Mouse (Mus musculus) liver, embryonic 15.5 days (tissue): ENCODE results near the gene Cpsf6. TPM values are rescaled to one million over a fixed set of nuclear protein-coding genes. Genes with fewer than 3 reads are reported as not detected.
"Not testable (repeated sequence)": the region's sequence is repeated elsewhere in the genome, so short reads cannot be mapped to it uniquely, and the experiment has no call there.

Experiments
- ATAC-seq: fragments of 200-750 bp; cut with Nextera tagmentation; 2 replicates; pipeline ENCODE4 v1.8.0; 2017; ENCODE audit warnings: moderate number of reproducible peaks, mild to moderate bottlenecking, moderate library complexity; ENCODE audit not compliant: insufficient read depth
- H3K27ac ChIP-seq: fragments of 300-500 bp; sonication (generic); replicated peaks from 2 replicates; pipeline ENCODE4 v1.5.1; 2015; ENCODE audit warnings: mild to moderate bottlenecking, inconsistent platforms
- H3K27me3 ChIP-seq: fragments of 300-500 bp; sonication (generic); 2 replicates; pipeline ENCODE4 v1.6.1; 2015; ENCODE audit warnings: mild to moderate bottlenecking, inconsistent platforms
- H3K36me3 ChIP-seq: fragments of 300-500 bp; sonication (generic); replicated peaks from 2 replicates; pipeline ENCODE4 v1.6.1; 2015; ENCODE audit warnings: moderate library complexity, mild to moderate bottlenecking, inconsistent platforms
- H3K4me1 ChIP-seq: fragments of 300-500 bp; sonication (generic); replicated peaks from 2 replicates; pipeline ENCODE4 v1.6.1; 2015; ENCODE audit warnings: inconsistent platforms
- H3K4me2 ChIP-seq: fragments of 300-500 bp; sonication (generic); 2 replicates; pipeline ENCODE4 v1.6.1; 2015; ENCODE audit warnings: moderate library complexity, mild to moderate bottlenecking, inconsistent platforms
- H3K4me3 ChIP-seq: fragments of 300-500 bp; sonication (generic); replicated peaks from 2 replicates; pipeline ENCODE4 v1.5.1; 2015; ENCODE audit warnings: mild to moderate bottlenecking, inconsistent platforms
- H3K9ac ChIP-seq: fragments of 300-500 bp; sonication (generic); 2 replicates; pipeline ENCODE4 v1.6.1; 2015; ENCODE audit warnings: moderate library complexity, mild to moderate bottlenecking, inconsistent platforms
- H3K9me3 ChIP-seq: fragments of 300-500 bp; sonication (generic); replicated peaks from 2 replicates; pipeline ENCODE4 v1.6.1; 2016; ENCODE audit warnings: inconsistent platforms
- WGBS: fragments of 180-500 bp; shearing (Covaris S2); methylation state at CpG from one replicate; pipeline ENCODE4 v1.1.7; 2015; ENCODE audit warnings: mixed read lengths; ENCODE audit not compliant: insufficient replicate concordance; 5-methylcytosine and 5-hydroxymethylcytosine counted together
- polyA plus RNA-seq: library from polyadenylated mRNA; unstranded; fragments of >200 nt; fragmentation: Nextera tagmentation; extraction: Ambion mirVana; gene quantifications from 2 replicates; pipeline ENCODE4 v1.2.1, GENCODE M21; 2015

Cpsf6 gene
- polyA plus RNA-seq, 1 experiment from 2014 or later = 51.3 TPM

DNA sequence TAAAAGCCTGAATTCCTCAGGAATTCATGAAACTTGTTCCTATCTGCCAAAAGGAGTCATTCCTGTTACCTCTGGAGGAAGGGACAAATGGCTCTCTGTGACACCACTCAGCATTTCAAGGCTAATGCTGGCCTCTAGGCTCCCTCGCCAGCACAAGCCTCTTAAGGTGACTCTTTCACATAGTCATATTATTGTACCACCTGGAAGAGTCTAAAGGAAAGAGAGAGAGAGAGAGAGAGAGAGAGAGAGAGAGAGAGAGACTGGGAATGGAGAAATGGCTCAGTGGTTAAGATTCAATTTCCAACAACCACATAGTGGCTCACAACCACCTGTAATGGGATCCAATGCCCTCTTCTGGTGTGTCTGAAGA is 9.5 kb upstream of the Cpsf6 start:
- no peaks in the 10 kb centered on the region for H3K36me3 ChIP-seq
- H3K27me3 ChIP-seq = no peaks in the 10 kb centered on the region
- H3K4me3 ChIP-seq = no peak overlapping the region
- no peaks in the 10 kb centered on the region for H3K9me3 ChIP-seq
- H3K4me1 ChIP-seq = peaks cover 10% of the 10 kb centered on the region
- no peak overlapping the region for H3K4me2 ChIP-seq
- no peak overlapping the region for H3K27ac ChIP-seq
- H3K9ac ChIP-seq = no peak overlapping the region
- no peak for ATAC-seq
- WGBS = 78% methylated on average over 1 of the region's 1 CpGs

DNA sequence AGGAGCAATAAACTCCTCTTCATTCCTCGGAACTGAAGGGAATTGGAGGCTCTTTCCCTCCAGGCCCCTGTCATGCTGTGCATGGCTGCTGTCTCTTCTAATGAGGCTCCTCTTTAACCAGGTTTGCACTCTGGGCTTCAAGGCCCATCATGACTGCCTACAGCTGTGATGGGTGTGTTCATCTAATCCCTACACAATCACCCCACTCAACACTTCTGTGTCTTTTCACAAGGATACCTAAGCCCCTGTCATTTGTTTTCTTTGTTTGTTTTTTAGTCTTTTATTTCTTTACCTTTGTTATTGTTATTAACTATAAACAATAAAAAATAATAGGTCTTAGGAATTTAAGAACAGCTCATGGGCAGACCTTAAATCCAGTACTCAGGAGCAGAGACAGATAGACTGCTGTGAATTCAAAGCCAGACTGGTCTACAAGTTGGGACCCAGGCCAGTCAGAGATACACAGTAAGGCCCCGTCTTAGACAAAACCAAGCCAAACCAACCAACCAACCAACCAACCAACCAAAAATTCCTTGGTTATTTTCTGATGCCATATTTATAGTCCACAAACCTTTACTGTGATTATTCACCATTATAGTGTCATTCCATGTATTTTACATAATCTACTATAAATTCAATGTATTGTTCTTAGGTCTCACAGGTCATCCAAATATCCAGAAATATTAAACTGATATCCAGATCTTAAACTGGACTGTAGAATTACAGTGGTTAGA is 9.0 kb upstream of the Cpsf6 start:
- Histone ChIP-seq H3K4me2 (no peak overlapping the region), H3K36me3 (no peaks in the 10 kb centered on the region), H3K27ac (no peak overlapping the region), H3K27me3 (no peaks in the 10 kb centered on the region), H3K4me3 (no peak overlapping the region), H3K9me3 (no peaks in the 10 kb centered on the region), H3K4me1 (peaks cover 9% of the 10 kb centered on the region), H3K9ac (no peak overlapping the region)
- no peak for ATAC-seq
- 68% methylated on average over 2 of the region's 2 CpGs for WGBS

DNA sequence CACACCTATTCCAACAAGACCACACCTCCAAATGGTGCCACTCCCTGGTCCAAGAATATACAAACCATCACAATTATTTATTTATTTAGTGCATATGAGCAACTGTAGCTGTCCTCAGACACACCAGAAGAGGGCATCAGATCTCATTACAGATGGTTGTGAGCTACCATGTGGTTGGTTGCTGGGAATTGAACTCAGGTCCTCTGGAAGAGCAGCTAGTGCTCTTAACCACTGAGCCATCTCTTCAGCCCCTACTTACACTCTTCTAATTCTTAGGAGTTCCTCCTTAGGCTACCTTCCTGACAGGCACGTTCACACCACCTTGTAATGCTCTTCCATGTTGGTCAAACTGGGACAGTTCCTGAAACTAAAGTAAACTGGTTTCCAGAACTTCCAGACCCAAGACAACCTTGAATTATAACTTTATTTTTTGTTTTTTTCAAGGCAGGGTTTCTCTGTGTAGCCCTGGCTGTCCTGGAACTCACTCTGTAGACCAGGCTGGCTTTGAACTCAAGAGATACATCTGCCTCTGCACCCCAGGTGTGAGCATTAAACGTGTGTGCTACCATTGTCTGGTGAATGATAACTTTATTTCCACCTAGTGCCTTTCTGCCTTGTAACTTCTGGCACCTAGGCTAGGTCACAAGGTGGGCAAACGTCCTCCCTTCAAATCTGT is 8.3 kb upstream of the Cpsf6 start:
- H3K4me1 ChIP-seq, H3K4me2 ChIP-seq, H3K27me3 ChIP-seq, H3K9ac ChIP-seq, H3K4me3 ChIP-seq, H3K27ac ChIP-seq, H3K9me3 ChIP-seq, H3K36me3 ChIP-seq, ATAC-seq: not testable (repeated sequence)
- WGBS = 47% methylated on average over 3 of the region's 3 CpGs

DNA sequence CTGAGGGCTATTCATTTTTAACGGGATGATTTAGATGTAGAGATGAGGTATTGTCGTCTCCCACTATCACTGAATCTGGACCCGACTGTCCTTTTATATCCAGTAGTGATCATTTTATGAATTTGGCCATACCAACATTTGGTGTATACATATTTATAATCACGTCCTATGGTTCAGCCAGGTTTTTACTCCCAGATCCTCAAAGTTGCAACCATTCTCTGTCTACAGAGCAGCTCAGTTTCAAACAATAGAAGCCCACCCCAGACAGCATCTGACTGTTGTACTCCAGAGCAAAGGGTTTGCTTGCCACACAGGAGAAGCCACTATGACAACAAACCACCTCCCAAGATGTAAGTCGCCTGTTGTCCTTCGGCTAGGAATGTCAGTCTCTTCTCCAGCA is 7.2 kb upstream of the Cpsf6 start:
- no peak for ATAC-seq
- Histone ChIP-seq H3K9ac (no peak overlapping the region), H3K27me3 (no peaks in the 10 kb centered on the region), H3K4me1 (no peaks in the 10 kb centered on the region), H3K36me3 (no peaks in the 10 kb centered on the region), H3K4me2 (no peak overlapping the region), H3K27ac (no peak overlapping the region), H3K9me3 (no peaks in the 10 kb centered on the region), H3K4me3 (no peak overlapping the region)
- WGBS = 65% methylated on average over 6 of the region's 6 CpGs

DNA sequence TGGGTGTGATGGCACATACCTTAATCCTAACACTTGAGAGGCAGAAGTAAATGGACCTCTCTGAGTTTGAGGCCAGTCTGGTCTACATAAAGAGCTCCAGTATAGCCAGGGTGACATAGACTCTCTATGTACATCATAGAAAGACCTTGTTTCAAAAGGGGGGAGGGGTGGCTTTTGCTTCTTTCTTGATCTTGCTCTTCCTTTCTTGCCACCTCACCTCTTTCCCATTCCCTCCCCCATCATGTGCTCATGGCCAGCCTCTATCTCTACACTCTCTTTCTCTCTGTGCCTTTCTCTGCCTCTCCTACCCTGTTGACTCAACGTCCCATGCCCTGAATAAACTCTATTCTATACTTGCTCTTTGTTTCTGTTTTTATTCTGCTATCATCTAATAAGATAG is 6.4 kb upstream of the Cpsf6 start:
- H3K9me3 ChIP-seq = no peaks in the 10 kb centered on the region
- H3K4me3 ChIP-seq = no peak overlapping the region
- H3K9ac ChIP-seq = no peak overlapping the region
- WGBS = 81% methylated on average over 1 of the region's 1 CpGs
- no peak for ATAC-seq
- no peaks in the 10 kb centered on the region for H3K4me1 ChIP-seq
- H3K36me3 ChIP-seq = no peaks in the 10 kb centered on the region
- H3K4me2 ChIP-seq = no peak overlapping the region
- H3K27me3 ChIP-seq = no peaks in the 10 kb centered on the region
- no peak overlapping the region for H3K27ac ChIP-seq

DNA sequence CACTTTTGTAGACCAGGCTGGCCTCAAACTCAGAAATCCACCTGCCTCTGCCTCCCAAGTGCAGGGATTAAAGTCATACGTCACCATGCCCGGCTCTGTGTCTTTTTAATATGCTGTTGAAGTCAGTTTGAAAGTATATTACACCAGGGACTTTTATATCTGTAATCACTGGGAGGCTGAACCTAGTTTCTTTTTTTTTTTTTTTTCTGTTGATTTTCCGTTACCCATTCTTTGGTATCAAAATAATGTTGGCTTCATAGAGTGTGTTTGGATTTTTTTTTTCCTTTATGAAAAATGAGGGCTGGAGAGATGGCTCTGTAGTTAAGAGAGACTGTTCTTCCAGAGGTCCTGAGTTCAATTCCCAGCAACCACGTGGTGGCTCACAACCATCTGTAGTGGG is 5.6 kb upstream of the Cpsf6 start:
- Histone ChIP-seq H3K4me3 (no peak overlapping the region), H3K4me1 (no peaks in the 10 kb centered on the region), H3K36me3 (no peaks in the 10 kb centered on the region), H3K9ac (no peak overlapping the region), H3K9me3 (no peaks in the 10 kb centered on the region), H3K27me3 (no peaks in the 10 kb centered on the region), H3K4me2 (no peak overlapping the region), H3K27ac (no peak overlapping the region)
- ATAC-seq = no peak
- WGBS = 55% methylated on average over 4 of the region's 4 CpGs

DNA sequence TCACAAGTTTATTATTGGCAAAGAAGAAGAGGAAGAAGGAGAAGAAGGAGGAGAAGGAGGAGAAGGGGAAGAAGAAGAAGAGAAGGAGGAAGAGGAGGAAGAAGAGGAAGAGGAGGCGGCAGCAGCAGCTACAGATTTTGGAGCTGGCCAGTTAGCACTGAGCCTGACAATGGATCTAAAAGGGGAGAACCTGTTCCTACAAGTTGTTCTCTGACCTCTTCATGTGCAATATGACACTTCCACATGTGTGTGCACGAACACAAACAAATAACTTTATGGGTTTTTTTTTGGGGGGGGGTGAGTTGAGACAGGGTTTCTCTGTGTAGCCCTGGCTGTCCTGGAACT is 5.2 kb upstream of the Cpsf6 start:
- WGBS = 48% methylated on average over 2 of the region's 2 CpGs
- H3K9me3 ChIP-seq = no peaks in the 10 kb centered on the region
- H3K4me3 ChIP-seq = no peak overlapping the region
- no peak overlapping the region for H3K4me2 ChIP-seq
- no peaks in the 10 kb centered on the region for H3K36me3 ChIP-seq
- ATAC-seq = no peak
- H3K27ac ChIP-seq = no peak overlapping the region
- H3K27me3 ChIP-seq = no peaks in the 10 kb centered on the region
- peaks cover 1% of the 10 kb centered on the region for H3K4me1 ChIP-seq
- no peak overlapping the region for H3K9ac ChIP-seq

DNA sequence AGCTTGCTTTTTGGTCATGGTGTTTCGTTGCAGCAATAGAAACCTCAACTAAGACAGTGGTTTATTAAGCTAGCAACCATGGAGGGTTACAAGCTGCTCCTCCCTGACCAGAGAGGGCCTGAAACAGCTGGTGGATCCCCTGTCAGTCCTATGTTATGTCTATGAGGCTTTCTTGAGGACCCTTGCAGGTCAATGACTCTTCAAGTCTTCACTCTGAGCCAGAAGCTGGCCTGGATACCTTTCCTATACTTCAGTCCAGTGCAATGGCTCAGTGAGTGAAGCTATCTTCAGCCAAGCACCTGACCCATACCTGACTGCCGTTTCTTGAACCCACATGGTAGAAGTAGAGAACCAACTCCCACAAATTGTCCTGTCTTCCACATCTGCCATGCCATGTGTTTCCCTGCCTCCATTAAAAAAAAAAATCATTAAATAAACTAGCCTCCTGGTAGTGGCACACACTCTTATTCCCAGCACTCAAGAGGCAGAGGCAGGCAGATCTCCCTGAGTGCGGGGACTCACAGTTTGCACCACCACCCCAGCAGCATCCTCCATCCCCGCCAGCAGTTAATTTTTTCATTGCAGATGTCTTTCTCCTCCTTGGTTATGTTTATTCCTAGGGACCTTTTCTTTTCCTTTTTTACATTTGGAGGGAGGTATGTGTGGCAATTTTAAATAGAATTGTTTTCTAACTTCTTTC is 4.7 kb upstream of the Cpsf6 start:
- Histone ChIP-seq H3K9ac (no peak overlapping the region), H3K4me2 (no peak overlapping the region), H3K27ac (no peak overlapping the region), H3K4me3 (no peak overlapping the region), H3K36me3 (no peaks in the 10 kb centered on the region), H3K4me1 (peaks cover 5% of the 10 kb centered on the region), H3K27me3 (no peaks in the 10 kb centered on the region), H3K9me3 (no peaks in the 10 kb centered on the region)
- 66% methylated on average over 4 of the region's 4 CpGs for WGBS
- no peak for ATAC-seq

DNA sequence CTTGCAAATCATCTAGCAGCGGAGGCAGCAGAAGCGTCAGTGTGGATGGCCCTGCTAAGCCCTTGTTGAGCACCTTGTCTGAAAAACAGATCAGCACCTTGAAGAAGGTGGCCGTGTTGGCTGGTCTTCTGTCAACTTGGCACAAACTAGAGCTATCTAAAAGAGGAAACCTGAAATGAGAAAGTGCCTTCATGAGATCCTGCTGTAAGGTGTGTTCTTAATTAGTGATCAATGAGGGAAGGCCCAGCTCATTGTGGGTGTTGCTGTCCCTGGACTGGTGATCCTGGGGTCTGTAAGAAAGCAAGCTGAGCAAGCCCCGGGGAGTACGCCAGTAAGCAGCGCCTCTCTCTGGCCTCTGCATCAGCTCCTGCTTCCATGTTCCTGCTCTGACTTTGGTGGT is 4.1 kb upstream of the Cpsf6 start:
- H3K27ac ChIP-seq = no peak overlapping the region
- H3K4me2 ChIP-seq = no peak overlapping the region
- no peak overlapping the region for H3K4me3 ChIP-seq
- no peaks in the 10 kb centered on the region for H3K9me3 ChIP-seq
- no peak for ATAC-seq
- 74% methylated on average over 6 of the region's 6 CpGs for WGBS
- H3K27me3 ChIP-seq = no peaks in the 10 kb centered on the region
- H3K4me1 ChIP-seq = peaks cover 5% of the 10 kb centered on the region
- H3K9ac ChIP-seq = no peak overlapping the region
- no peaks in the 10 kb centered on the region for H3K36me3 ChIP-seq

DNA sequence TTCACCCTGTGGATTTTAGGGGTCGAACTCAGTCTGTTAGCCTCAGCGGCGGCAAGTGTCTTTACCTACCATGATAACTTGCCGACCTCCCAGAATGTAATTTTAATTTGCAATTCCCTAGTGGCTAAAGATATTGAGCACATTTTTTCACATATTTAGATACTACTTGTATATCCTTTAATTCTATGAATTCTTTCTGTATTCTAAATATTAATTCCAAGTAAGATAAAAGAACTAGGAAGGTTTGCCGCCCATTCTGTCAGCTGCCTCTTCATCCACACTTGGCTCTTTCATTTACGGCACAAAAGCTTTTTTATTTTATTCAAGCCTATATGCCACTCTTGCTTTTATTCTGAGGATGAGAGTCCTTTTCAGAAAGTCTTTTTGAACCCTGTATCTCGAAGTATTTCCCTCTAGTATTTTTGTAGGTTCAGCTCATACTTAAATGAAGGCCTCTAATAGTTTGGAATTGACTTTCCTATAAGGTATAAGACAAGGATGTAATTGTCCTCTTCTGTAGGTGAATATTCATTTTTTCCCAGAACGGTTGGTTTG is 3.3 kb upstream of the Cpsf6 start:
- H3K27ac ChIP-seq = no peak overlapping the region
- ATAC-seq = no peak
- H3K36me3 ChIP-seq = no peaks in the 10 kb centered on the region
- peaks cover 5% of the 10 kb centered on the region for H3K4me1 ChIP-seq
- no peak overlapping the region for H3K4me3 ChIP-seq
- WGBS = 69% methylated on average over 8 of the region's 8 CpGs
- H3K4me2 ChIP-seq = no peak overlapping the region
- H3K27me3 ChIP-seq = no peaks in the 10 kb centered on the region
- no peaks in the 10 kb centered on the region for H3K9me3 ChIP-seq
- no peak overlapping the region for H3K9ac ChIP-seq

DNA sequence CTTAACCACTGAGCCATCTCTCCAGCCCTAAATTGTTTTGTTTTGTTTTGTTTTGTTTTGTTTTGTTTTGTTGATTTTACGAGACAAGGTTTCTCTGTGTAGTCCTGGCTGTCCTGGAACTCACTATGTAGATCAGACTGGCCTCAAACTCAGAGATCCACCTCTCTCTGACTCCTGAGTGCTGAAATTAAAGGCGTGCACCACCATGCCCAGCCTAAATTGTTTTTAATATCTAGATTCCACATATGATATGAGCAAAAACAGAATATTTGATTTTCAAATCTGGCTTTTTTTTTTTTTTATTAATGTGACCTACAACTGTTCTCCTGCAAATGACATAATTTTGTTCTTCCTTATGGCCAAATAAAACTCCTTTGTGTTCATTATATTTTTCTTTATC is 2.3 kb upstream of the Cpsf6 start:
- 66% methylated on average over 2 of the region's 2 CpGs for WGBS
- no peak for ATAC-seq
- no peaks in the 10 kb centered on the region for H3K27me3 ChIP-seq
- H3K4me1 ChIP-seq = peaks cover 12% of the 10 kb centered on the region
- H3K36me3 ChIP-seq = no peaks in the 10 kb centered on the region
- no peak overlapping the region for H3K4me2 ChIP-seq
- no peak overlapping the region for H3K4me3 ChIP-seq
- H3K9me3 ChIP-seq = no peaks in the 10 kb centered on the region
- no peak overlapping the region for H3K27ac ChIP-seq
- no peak overlapping the region for H3K9ac ChIP-seq
